11 mouse cellular contexts compared by ENCODE assay signal in genomic region chr2:126519872-126520581, GRCm38 (mm10). TPM values are rescaled to one million over a fixed set of nuclear protein-coding genes. Genes with fewer than 3 reads are reported as not detected.
DNase-seq lines count a peak whose midpoint lies in the region; ATAC-seq and TF ChIP-seq lines count a peak whose summit lies in the region.
"Had no signal": no experiment of that assay in that cellular context is flagged by ENCODE, and none has a peak within 500 bp of the region (broad histone marks: within the 10 kb centered on the region; RNA-seq: fewer than 3 reads in every experiment).

No protein-coding gene starts in this region.

- ATAC-seq in liver, postnatal 0 days, result no peak
- ATAC-seq in liver, embryonic 12.5 days, result no peak
- ATAC-seq: inflammation-experienced regulatory T-cells, adult 6 months had no signal

- H3K4me1 ChIP-seq in liver, postnatal 0 days (ENCODE audit: insufficient read depth), result peaks cover 2% of the 10 kb centered on the region; the same call in 1 of the 2 replicates
- H3K4me1 ChIP-seq in liver, embryonic 12.5 days, result 0 out of 2 replicates have a peak, but pooled peaks cover 6% of the 10 kb centered on the region

- H3K4me2 ChIP-seq in liver, postnatal 0 days (ENCODE audit: low read depth, low read length), result no peak overlapping the region
- H3K4me2 ChIP-seq in liver, embryonic 12.5 days, result no peak overlapping the region

- H3K9ac ChIP-seq in liver, postnatal 0 days (replicated peaks), result no peak overlapping the region
- H3K9ac ChIP-seq in liver, embryonic 12.5 days, result no peak overlapping the region

- no peaks in the 10 kb centered on the region for H3K27me3 ChIP-seq in liver, postnatal 0 days (ENCODE audit: insufficient read depth, low read length)
- H3K27me3 ChIP-seq in liver, embryonic 12.5 days (replicated peaks), result no peaks in the 10 kb centered on the region

- no peak overlapping the region for H3K27ac ChIP-seq in liver, postnatal 0 days (ENCODE audit: low read depth)
- no peak overlapping the region for H3K27ac ChIP-seq in liver, embryonic 12.5 days

- no peak overlapping the region for H3K4me3 ChIP-seq in liver, postnatal 0 days (ENCODE audit: low read depth, low read length)
- no peak overlapping the region for H3K4me3 ChIP-seq in liver, embryonic 12.5 days

- 0 out of 2 replicates have a peak, but pooled peaks have one; percentile 4 for TF ChIP-seq CTCF in liver, postnatal 0 days (IDR thresholded peaks at IDR 0.05; ENCODE audit: low read depth)

- DNase-seq in cerebellum, postnatal 10 days, result peak; percentile 69 to 83
- no peak for DNase-seq in cerebellum, adult 8-10 months
- DNase-seq in liver, postnatal 0 days, result no peak
- peak; percentile 38 to 78 for DNase-seq in adrenal gland, adult (ENCODE audit: inconsistent age in 2 of 2, low spot score in 1 of 2)
- DNase-seq in kidney, postnatal 14 days, result peak; percentile 82
- no peak for DNase-seq in adipocyte (ENCODE audit: low spot score)
- no peak for DNase-seq in spleen, adult 18-20 months
- DNase-seq: gastrocnemius, postnatal 36 days; thymus, postnatal 36 days had no signal

- H3K9me3 ChIP-seq in liver, postnatal 0 days (ENCODE audit: low read length), result no peaks in the 10 kb centered on the region
- H3K9me3 ChIP-seq in liver, embryonic 12.5 days (replicated peaks), result no peaks in the 10 kb centered on the region

- H3K36me3 ChIP-seq in liver, postnatal 0 days (replicated peaks; ENCODE audit: insufficient read depth, low read length), result no peaks in the 10 kb centered on the region
- H3K36me3 ChIP-seq in liver, embryonic 12.5 days, result no peaks in the 10 kb centered on the region

- 64% methylated on average over 11 of the region's 11 CpGs for WGBS in liver, postnatal 0 days (ENCODE audit: insufficient replicate concordance)
- WGBS in liver, embryonic 12.5 days (ENCODE audit: insufficient replicate concordance), result 78% methylated on average over 11 of the region's 11 CpGs

- no peak for TF ChIP-seq EP300 in liver, postnatal 0 days (IDR thresholded peaks at IDR 0.05; ENCODE audit: low read depth)

RNA-seq across cellular contexts. Expression of gene Atp8b4, which starts 19.6 kb away (rescaled TPM):
- 3.4 and 5.2 TPM in 2 replicates for polyA plus RNA-seq in liver, postnatal 0 days (2015; fragmentation: Nextera tagmentation; extraction: Ambion mirVana)
- 2.2 and 2.5 TPM in 2 replicates for polyA plus RNA-seq in liver, embryonic 12.5 days (2016; fragmentation: Nextera tagmentation; extraction: Ambion mirVana)

RNA-seq across cellular contexts. Expression of gene Slc27a2, which starts 32.2 kb away (rescaled TPM):
- polyA plus RNA-seq in liver, postnatal 0 days (2015; fragmentation: Nextera tagmentation; extraction: Ambion mirVana), result 1,036 and 1,041 TPM in 2 replicates
- polyA plus RNA-seq in liver, embryonic 12.5 days (2016; fragmentation: Nextera tagmentation; extraction: Ambion mirVana), result 53.1 and 56.3 TPM in 2 replicates
- polyA plus RNA-seq: inflammation-experienced regulatory T-cells, adult 6 months had no signal

Comparison
In these comparisons a context has a peak if more than half of its experiments do, and no peak if none do; other contexts are left out.
1. DNase-seq: peak in cerebellum, postnatal 10 days (2 of 2), adrenal gland, adult (2 of 2) and kidney, postnatal 14 days (single experiment); none in cerebellum, adult 8-10 months (single experiment), liver, postnatal 0 days (single experiment), adipocyte (single experiment) and spleen, adult 18-20 months (0 of 2).
2. RNA of gene Slc27a2, which starts 32.2 kb away (polyA plus RNA-seq): 1,036 to 1,041 TPM in liver, postnatal 0 days; 53.1 to 56.3 TPM in liver, embryonic 12.5 days; every median in the first group is over 10 times any median in the second.